Mouse (Mus musculus) mouse trophoblast stem cell (cell line): ENCODE data around the gene Nccrp1.
"Not testable (repeated sequence)": the region's sequence is repeated elsewhere in the genome, so short reads cannot be mapped to it uniquely, and the experiment has no call there.

Experiments
- in situ Hi-C, 2 experiments: fragments of 300-500 bp; cut with MseI, MboI; formaldehyde crosslinking; loops; 2 replicates in 1 of 2; 3 replicates in 1 of 2; pipeline ENCODE4 v1.15.1; 2025

Nccrp1 gene

DNA sequence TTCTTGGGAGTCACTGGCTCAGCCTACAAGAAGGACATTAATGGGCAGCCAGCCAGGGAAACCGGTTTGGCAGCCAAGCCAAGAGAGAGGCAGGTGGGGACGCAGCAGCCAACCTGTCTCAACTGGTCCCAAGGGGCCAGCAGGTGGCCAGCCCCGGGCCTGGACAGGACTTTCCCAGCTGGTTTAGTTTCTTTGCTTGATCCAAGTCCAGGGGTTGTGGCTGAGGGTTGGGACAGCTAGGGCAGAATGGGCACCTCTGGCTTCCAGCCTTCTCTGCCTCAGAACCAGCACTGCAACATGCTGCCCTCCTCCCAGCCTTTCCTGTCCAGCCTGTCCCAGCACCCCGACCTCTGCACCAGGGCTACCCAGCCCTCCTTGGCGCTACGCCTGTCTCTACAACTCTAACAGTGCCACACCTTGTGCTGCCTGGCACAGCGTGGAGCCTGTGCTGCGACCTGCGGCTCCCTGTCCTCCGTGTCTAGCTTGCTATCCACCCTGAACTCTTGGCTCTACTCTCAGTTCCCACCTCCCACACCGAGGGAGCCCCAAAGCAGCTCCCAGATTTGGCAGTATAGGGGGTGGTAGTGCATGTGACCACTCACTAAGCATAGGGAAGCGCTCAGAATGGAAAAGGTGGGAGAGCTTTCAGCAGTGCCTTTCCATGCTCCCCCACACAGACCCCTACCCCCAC lies 23.4 kb upstream of the Nccrp1 start:
- in situ Hi-C loops, result no loop called here

GRCm38 (mm10) chr7:28568253-28568652 lies 21.2 kb upstream of the Nccrp1 start:
- in situ Hi-C loops, result loop anchor here (5.0 kb wide), 1 partner anchor 34 kb away; no protein-coding TSS in a partner anchor

DNA sequence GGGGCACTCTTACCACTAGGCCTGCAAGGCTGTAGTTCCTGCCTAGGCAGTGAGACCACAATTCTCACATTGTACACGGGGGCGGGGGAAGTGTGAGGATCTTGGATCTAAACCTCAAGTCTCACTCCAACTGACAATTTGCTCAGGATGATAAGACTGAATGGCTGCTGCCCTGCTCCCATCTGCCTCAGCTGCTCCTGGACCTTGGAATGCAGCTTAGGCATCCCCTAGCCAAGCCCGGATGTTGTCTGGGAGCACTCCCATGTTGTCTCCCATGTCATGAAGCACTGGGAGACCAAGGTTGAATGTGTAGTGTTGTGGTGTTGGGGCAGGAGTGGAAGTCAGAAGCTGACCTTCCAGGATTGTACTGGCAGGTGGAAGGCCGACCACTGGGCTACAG lies 20.5 kb upstream of the Nccrp1 start:
- in situ Hi-C loops, result loop anchor here (5.0 kb wide), 1 partner anchor 35 kb away; no protein-coding TSS in a partner anchor

- in situ Hi-C loops, result loop anchor here (5.0 kb wide), 1 partner anchor 37 kb away; no protein-coding TSS in a partner anchor
Measured at GRCm38 (mm10) chr7:28565407-28565806, 18.4 kb upstream of the Nccrp1 start.

DNA sequence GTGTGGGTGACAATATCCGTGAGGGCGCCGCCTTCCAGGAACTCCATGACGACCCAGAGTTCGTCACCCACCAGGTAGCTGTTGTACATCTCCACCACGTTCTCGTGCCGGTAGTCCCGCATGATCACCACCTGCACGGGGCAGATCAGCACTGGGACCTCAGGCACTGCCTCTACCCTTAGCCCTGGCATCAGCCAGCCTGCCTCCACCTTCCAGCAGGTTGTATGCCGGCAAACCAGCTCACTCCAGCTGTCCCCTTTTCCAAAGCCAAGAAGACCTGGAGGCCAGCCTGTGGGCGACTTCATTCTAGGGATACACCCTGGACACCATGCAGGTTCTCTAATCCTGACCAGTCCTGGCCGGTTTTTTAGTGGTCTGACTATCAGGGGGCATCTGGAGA lies 15.9 kb upstream of the Nccrp1 start:
- in situ Hi-C loops, result no loop called here

GRCm38 (mm10) chr7:28562371-28562770 lies 15.3 kb upstream of the Nccrp1 start:
- in situ Hi-C loops, result no loop called here

GRCm38 (mm10) chr7:28561967-28562366 lies 14.9 kb upstream of the Nccrp1 start:
- in situ Hi-C loops, result no loop called here

DNA sequence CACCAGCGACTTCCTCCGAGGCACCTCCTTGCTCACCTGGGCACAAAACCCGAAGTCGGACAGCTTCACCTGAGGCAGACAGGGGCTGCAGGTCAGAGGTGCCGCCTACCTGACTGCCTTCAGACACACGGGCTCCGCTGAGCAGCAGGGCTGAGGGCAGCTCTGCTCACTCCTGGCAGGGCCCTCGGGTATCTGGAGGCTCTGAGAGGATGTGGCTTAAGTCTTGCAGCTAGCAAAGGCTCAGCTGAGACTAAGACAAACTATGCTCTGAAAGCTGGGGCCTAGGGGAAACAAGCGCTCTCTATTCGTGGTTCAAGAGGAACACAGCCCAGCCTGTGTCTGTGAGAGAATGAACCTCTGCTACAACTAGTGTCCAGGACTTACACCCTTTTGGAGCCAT lies 13.8 kb upstream of the Nccrp1 start:
- in situ Hi-C loops, result no loop called here

- in situ Hi-C loops, result no loop called here
Measured at GRCm38 (mm10) chr7:28558486-28558885, 11.4 kb upstream of the Nccrp1 start.

DNA sequence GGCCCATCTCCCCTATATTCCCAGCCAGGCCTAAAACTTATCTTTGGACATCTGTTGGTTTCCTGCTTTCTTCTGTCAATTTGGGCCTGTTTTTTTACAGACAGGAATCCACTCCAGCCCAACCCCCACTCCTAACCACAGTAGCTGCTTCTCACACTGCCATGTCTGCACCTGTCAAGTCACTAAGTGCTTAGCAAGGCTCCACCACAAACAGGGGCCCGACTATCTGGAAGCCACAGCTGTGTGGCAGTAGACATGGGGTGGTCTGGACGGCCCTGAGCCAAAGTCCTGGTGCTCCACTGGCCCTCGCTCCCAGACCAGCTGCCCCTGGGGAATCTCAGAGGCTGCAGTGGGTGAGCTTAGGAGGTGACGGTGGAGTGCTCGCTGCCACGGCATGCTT lies 10.7 kb upstream of the Nccrp1 start:
- in situ Hi-C loops, result no loop called here

GRCm38 (mm10) chr7:28557069-28557468 lies 10.0 kb upstream of the Nccrp1 start:
- in situ Hi-C loops, result no loop called here

GRCm38 (mm10) chr7:28555939-28556535 lies 9.0 kb upstream of the Nccrp1 start:
- in situ Hi-C loops, result no loop called here

- in situ Hi-C loops, result no loop called here
Measured at GRCm38 (mm10) chr7:28553076-28553475, 6.0 kb upstream of the Nccrp1 start.

DNA sequence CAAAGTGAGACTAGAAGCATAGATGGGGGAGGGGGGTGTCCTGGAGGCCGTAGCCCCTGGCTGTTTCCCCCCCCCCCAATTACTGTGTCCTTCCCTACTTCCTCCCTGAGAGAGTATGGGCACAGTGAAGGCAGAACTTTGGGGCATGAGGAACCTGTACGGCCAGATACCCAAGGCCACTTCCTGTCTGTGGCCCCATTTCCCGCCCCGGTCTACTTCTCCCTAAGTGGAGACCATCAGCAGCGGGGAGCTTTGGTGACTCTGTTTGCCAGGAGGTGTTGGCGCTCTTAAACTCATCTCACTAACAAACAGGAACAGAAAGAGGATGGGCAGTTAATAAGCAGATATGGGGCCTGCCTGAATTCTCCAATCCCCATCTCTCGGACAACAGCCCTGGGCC lies 574 bp upstream of the Nccrp1 start:
- in situ Hi-C loops, result no loop called here

- in situ Hi-C loops, result no loop called here
Measured at GRCm38 (mm10) chr7:28546649-28547048, 405 bp downstream of the Nccrp1 start.

DNA sequence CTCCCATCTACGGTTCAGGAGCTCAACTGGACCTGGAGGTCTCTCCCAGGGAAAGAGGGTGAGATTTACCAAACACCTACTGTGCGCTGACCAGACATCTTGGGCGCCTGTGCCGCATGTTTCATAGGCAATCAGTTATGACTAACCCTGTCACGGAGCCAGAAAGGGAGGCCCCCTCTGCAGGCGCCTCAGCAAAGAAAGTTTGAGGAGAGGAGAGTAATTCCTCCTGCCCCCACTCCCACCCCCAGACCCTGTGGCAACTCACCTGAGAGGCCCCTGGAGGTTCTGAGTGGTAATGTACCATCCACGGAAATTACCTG lies 1.2 kb downstream of the Nccrp1 start:
- in situ Hi-C loops, result no loop called here

DNA sequence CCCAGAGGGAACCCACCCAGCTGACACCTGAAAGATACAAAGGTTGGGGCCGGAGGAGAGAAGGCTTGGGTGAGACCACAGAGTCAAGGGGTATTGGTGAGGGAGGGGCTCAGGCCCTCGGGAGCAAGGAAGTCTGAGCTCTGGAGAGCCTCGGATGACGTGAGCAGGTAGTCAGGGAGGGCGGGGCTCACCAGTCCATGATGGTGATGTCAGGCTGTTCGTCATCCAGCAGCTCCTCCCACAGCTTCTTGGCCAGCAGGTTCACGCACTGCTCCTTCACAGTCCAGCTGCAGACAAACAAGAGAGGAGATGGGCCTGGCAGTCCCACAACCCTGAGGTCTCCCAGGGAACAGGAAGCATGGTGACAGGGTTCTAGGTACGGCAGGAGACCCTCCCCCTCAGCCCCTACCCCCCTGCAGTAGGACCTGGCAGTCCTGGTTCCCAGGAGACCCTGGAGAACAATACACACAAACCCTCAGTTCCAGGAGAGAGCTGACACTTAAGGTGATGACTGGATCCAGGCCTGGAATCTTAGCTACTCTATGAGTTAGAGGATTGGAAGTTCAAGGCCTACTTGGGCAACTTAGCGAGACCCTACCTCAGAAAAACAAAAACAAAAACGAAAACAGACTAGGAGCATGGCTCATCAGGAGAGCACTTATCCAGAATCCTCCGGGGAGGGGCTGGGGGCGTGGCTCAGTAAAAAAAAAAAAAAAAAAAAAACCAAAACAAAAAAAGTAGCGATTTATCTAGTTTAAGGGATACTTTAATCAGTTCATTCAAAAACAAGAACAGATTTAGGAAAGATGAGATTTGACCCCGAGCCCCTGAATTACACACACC lies 1.8 kb downstream of the Nccrp1 start:
- in situ Hi-C loops, result no loop called here

- in situ Hi-C loops, result no loop called here
Measured at GRCm38 (mm10) chr7:28544051-28544601, 2.9 kb downstream of the Nccrp1 start.

- in situ Hi-C loops, result no loop called here
Measured at GRCm38 (mm10) chr7:28540526-28540925, 6.5 kb downstream of the Nccrp1 start, which contains the start of gene Sycn. Sycn (plus strand) TSS chr7:28540885.

- in situ Hi-C loops, result not testable (repeated sequence)
Measured at GRCm38 (mm10) chr7:28538886-28539285, 8.2 kb downstream of the Nccrp1 start.

- in situ Hi-C loops, result no loop called here
Measured at GRCm38 (mm10) chr7:28532005-28532404, 15.0 kb downstream of the Nccrp1 start.
